Mouse (Mus musculus): Measurements from ENCODE around the gene Syvn1. TPM values are rescaled to one million over a fixed set of nuclear protein-coding genes. Genes with fewer than 3 reads are reported as not detected.

Gene Syvn1
- 10 to 100 TPM; 57.5 to 61.2 TPM for total RNA-seq (2021)
- long read RNA-seq, experiment 1, partial matches to known transcripts, result 21 of 26 reads
- long read RNA-seq, experiment 1, other reads (novel, unspliced or antisense), result 1 of 26 reads
- long read RNA-seq, experiment 2, transcript Syvn1-204 (16 exons, 3,464 nt), result major isoform, 9 of 16 reads
- long read RNA-seq, experiment 2, partial matches to known transcripts, result 4 of 16 reads
- long read RNA-seq, experiment 2, other reads (novel, unspliced or antisense), result 3 of 16 reads

DNA sequence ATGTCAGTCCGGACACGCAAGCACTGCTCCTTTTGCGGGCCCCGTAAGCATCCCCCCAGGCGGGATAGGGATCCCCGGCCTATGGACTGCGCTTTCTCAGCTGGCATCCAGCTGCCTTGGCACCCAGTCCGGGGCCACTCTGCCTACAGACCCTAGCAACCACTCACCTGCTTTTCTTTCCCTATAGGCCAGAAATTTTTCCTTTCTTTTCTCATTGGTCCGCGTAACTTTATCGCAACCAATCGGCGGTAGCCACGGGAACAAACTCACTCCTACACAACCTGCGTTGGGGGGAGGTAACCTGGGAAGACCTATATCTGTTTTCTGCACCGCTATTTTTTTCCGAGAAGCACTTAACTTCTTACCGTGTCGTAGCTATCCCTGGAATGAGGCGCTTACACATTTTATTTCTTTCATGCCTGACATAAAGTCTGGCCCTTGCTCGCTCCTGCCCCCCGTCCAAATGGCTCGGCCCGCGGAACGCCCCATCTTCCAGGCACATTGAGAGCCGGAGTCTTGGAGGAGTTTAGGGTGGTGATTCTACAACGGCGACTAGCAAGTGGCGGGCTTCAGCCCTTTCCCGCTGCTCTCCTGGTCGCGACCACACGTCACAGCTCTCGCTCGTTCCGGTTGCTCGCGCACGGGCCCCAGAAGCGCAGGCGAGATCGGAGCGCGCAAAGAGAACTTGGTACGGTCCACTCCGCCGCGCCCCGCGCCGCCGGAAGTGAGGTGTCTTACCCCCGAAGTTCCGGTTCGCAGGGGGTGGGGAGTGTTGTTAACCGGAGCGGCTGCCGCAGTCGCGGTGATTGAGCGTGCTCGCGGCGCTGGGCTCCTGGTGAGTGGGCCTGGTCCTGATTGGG, at the start of gene Syvn1:
Syvn1 (plus strand) TSS at position 283 of the 860 bp plus-strand sequence.
- DNase-seq, result peak; percentile 92 to 93

GRCm38 (mm10) chr19:5998180-5998579, 48.2 kb upstream of the Syvn1 start:
- no peak for DNase-seq

- DNase-seq, result no peak
These were observed 46.4 kb upstream of the Syvn1 start for GRCm38 (mm10) chr19:5999969-6000368.

- DNase-seq, result peak in 1 of 2 experiments; percentile 28
These were observed 40.8 kb upstream of the Syvn1 start for GRCm38 (mm10) chr19:6005541-6005940.

- no peak for DNase-seq
These were observed 39.4 kb upstream of the Syvn1 start for GRCm38 (mm10) chr19:6007013-6007412.

GRCm38 (mm10) chr19:6009137-6009536, 37.2 kb upstream of the Syvn1 start:
- no peak for DNase-seq

DNA sequence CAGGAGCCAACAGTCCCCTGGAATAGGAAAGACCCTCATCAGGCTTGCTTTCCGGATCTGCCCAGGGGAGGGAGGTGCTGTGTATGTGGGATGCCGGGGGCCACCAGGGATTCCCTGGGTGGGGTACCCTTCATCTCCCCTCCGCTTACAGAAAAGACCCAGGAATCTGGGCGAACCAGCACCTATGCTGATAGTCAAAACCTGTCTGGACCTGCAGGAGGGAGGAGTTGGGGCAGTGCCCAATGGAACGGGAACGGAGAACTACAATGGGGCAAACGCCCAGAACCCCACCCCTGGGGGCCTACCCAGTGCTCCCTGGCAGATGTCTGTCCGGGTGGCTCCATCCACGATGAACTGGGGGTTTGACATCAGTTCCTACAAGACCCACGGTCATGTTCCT, 32.7 kb upstream of the Syvn1 start:
- no peak for DNase-seq

DNA sequence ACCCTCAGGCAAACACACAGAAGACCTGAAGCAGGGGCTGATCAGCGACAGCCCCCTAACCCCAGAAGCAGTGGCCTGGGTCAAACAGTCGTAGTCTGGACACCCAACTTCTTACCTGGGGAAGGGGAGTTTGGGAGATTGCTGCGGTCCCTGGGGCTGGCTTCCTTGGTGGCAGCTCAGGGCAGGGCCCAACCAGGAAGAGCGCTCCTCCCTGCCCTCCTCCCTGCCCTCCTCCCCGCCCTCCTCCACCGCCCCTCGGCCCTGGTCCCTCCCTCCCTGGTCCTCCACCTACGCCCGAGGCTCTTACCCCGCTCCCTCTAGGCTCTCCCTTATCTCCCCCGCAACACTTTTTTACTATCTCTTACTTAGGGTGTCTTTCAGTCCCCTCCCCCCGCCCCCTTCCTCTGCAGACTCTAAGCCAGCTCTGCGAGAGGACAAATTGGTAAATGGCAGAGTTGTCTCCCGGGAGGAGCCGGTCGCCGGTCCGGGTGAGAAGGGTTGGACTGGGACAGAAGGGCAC, 31.3 kb upstream of the Syvn1 start:
- DNase-seq, result peak; percentile 67 to 80

DNA sequence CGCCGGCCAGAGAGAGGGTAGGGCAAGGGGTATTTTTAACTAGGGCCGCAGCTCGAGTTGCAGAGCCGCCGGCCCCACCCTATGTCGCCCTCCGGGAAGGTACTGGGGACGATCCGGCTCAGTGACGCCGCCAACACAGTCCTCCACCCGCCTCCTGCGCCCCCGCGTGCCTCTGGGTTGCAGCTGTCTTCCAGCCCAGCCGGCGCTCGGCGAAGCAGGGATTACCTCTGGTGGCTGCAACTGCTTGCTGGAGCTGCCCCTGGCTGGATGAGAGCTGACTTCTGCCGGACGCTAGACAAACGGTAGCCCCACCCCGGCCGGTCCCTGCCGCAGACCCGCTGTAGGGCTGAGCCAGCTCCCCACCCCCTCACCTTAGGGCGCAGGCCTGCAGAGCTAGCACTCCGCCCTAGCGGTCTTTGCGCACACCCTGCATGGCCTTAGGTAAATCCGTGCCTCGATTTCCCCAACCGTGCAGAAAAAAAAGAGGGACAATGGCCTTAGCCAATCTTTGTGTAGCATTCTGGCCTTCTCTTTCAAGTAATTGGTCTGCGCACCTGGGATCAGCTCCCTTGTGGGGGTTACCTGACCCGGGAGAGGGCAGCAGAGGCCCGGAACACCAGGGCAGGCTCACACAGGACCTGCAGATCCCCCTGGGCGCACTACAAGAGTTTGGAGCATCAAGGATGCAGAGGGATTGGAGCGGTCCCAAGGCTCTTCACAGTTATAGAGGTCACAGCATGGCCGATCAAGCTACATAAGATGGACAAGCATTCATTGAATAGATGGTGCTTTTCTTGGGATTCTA, 30.7 kb upstream of the Syvn1 start, which contains the start of gene Capn1:
Capn1 (minus strand) TSS at position 387 of the 805 bp plus-strand sequence.
- DNase-seq, result peak; percentile 83 to 86

- DNase-seq, result no peak
These were observed 29.8 kb upstream of the Syvn1 start for GRCm38 (mm10) chr19:6016532-6016931.

DNA sequence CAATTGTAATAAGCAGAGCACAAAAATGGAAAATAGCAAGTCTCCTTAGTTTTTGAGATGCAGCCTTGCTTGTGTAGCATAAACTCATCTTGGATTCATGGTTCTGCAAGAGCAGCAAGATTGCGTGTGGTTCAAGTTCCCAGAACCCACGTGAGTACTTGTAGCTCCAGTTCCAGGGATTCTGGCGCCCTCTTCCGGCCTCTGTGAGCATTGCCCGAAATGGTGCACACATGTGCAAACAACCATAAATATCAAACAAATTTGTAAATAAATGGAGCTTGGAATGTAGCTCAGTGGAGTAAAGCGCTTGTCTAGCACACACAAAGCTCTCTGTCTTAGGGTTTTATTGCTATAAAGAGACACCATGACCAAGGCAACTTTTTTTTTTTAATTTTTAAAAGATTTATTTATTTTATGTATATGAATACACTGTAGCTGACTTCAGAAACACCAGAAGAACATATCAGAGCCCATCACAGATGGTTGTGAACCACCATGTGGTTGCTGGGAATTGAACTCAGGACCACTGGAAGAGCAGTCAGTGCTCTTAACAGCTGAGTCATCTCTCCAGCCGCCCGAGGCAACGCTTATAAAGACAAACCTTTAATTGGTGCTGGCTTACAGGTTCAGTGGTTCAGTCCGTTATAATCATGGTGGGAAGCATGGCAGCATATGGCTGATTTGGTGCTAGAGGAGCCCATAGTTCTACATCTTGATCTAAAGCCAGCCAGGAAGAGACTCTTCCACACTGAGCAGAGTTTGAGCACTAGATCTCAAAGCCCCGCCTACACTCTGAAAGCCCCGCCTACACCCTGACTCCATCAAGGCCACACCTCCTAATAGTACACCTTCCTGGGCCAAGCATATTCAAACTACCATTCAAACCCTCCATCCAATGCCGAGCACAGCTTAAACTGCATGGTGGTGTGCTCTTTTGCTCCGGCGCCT, 28.0 kb upstream of the Syvn1 start:
- DNase-seq, result peak; percentile 91 to 92

- DNase-seq, result no peak
These were observed 26.1 kb upstream of the Syvn1 start for GRCm38 (mm10) chr19:6020276-6020675.

DNA sequence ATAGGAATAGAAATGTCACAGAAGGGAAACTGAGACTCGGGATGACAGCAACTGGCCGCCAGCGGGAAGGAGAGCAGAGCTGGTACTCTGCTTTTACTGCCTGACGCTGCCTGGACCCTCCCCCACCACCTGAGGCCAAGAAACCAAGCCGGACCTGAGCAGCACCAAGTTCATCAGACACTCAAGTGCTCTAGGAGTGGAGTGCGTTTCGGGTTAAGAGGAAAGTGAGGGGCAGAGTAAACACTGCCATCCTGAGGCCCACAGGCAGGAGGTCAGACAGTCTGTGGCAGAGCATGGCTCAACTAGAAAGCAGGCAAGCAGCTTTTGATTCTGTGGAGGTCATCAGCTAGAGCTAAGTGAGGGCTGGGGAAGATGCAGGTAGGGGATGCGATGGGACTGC, 23.3 kb upstream of the Syvn1 start:
- no peak for DNase-seq

- peak; percentile 74 to 77 for DNase-seq
These were observed 22.4 kb upstream of the Syvn1 start for GRCm38 (mm10) chr19:6023930-6024329.

DNA sequence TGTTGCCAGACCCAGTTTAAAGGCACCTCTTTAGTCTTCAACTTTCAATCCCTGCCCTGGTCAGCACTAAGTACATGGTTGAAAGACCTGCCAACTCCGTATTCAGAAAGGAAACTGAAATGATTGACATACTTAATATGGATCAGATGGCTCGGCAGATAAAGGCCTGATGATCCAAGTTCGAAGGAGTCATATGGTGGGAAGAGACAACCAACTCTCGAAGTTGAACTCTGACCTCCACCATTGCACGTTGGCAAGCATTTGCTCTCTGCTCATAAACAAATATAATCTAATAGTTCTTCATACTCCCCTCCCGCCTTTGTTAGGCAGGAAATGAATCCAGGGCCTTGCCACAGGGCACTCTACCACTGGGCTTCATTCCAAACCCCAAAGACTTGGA, 17.4 kb upstream of the Syvn1 start:
- DNase-seq, result no peak

- DNase-seq, result no peak
These were observed 16.9 kb upstream of the Syvn1 start for GRCm38 (mm10) chr19:6029426-6029825.

- no peak for DNase-seq
These were observed 15.7 kb upstream of the Syvn1 start for GRCm38 (mm10) chr19:6030520-6031280.

DNA sequence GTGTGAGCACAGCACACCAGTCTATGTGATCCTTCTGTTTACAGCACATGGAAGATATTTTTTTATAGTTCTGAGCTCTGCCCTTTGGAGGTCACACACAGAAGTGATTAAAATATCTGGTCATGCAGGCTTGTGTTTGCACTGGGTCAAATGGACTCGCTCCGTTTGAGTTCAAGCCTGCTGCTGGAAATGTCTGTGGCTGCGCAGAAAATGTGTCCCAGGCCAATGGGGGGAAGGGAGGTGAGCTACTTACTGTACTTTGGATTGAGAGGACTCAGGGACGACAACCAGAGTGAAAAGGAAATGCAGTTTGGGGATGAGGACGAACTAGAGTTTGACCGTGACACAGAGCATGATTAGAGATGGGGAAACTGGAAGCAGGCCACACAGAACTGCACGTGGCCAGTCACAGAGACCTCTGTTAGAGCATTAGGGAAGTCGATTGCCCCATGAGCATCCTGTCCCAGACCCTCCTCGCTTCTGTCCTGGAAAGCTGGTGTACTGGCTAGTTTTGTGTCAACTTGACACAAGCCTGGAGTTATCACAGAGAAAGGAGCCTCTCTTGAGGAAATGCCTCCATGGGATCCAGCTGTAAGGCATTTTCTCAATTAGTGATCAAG, 10.3 kb upstream of the Syvn1 start:
- DNase-seq, result no peak

GRCm38 (mm10) chr19:6037695-6038094, 8.7 kb upstream of the Syvn1 start:
- no peak for DNase-seq

- no peak for DNase-seq
These were observed 8.1 kb upstream of the Syvn1 start for GRCm38 (mm10) chr19:6038326-6038725.

All from adrenal gland, postnatal 36 days (tissue).